Mouse (Mus musculus) gastrocnemius, adult 2 months (tissue): ENCODE results near the gene Itprid2. TPM values are rescaled to one million over a fixed set of nuclear protein-coding genes. Genes with fewer than 3 reads are reported as not detected.

Experiments
- DNase-seq: peaks from one replicate; pipeline ENCODE4 v3.0.0; 2022
- H3K27ac ChIP-seq: fragments of 200-600 bp; 2 replicates; pipeline ENCODE4 v1.8.1; 2022; ENCODE audit warnings: mild to moderate bottlenecking
- H3K4me3 ChIP-seq: fragments of 200-600 bp; 2 replicates; pipeline ENCODE4 v1.8.1; 2022; ENCODE audit warnings: mild to moderate bottlenecking, moderate library complexity
- CTCF ChIP-seq: fragments of 200-600 bp; IDR thresholded peaks from 2 replicates; pipeline ENCODE4 v1.8.1; 2022; ENCODE audit warnings: antibody characterized with exemption, mild to moderate bottlenecking, moderate library complexity
- intact Hi-C: fragments of 180-260 bp; cut with DNase I; formaldehyde crosslinking; loops from one replicate; pipeline ENCODE4 v1.15.1; 2025
- total RNA-seq, 2 experiments: library from RNA; stranded (reverse); gene quantifications; 2 replicates each; pipeline ENCODE4 v1.2.3; 2021

Gene Itprid2
- total RNA-seq, 2 experiments from 2014 or later = 14.6 to 17.5 TPM

DNA sequence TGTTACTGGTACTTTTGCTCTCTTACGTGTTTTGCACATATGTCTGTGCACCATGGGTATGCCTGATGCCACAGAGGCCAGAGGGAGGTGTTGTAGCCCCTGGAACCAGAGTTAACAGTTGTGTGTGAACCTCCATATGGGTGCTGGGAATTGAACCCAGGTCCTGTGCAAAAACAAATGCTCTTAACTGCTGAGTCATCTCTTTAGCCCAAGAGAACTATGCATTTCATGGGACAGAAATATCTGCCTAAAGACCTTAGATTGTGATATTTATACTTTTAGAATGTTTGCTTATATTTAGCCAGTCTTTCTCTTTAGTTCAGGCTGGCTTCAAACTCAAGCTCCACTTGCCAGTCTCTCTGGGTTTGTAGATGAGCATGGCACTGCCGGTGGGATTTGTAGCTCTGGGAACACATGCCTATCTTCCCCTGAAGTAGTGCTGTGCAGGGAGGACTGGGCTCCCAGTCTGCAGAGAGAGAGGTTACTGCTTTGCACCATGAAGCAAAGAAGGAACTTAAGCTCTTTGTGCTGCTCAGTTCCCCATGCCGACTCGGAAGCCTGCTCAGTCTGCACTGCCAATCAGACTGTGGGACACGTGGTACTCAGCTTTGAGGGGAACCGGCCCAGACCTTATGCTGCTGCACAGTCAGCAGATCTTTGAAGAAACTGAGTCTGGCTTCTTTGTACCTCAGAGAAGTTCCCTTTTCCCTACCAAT lies 18.1 kb downstream of the Itprid2 start:
- no peak for DNase-seq
- intact Hi-C loops = loop anchor here (5.0 kb wide), 1 partner anchor 119 kb away; no protein-coding TSS in a partner anchor
- TF ChIP-seq CTCF = no peak
- H3K27ac ChIP-seq = peak overlapping the region; percentile 24; the same call in 1 of the 2 replicates
- H3K4me3 ChIP-seq = no peak overlapping the region

DNA sequence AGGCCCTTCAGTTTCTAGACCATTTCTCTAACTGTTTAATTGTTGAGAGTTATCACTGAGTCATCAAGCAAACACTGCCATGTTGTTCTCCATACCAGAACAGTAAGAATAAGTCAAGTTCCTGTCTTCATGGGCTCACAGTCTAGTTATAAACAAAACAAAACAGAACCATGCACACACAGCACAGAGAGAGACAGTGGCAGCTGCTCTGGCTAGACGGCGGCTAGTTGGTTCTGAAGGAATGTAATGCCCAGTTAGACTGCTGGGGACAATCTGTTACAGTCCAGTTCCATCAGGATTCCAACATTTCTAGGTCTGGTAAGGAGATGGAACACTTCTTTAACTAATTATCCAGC lies 18.6 kb downstream of the Itprid2 start:
- intact Hi-C loops = loop anchor here (5.0 kb wide), 1 partner anchor 119 kb away; no protein-coding TSS in a partner anchor
- TF ChIP-seq CTCF = no peak
- H3K27ac ChIP-seq = peak overlapping the region; percentile 24; the same call in 1 of the 2 replicates
- DNase-seq = no peak
- H3K4me3 ChIP-seq = no peak overlapping the region

- Histone ChIP-seq H3K27ac (no peak overlapping the region), H3K4me3 (no peak overlapping the region)
- DNase-seq = no peak
- intact Hi-C loops = no loop called here
- no peak for TF ChIP-seq CTCF
These were observed 21.9 kb downstream of the Itprid2 start for GRCm38 (mm10) chr2:79657062-79657461.

GRCm38 (mm10) chr2:79660417-79661185 lies 25.4 kb downstream of the Itprid2 start:
- intact Hi-C loops = no loop called here
- no peak for DNase-seq
- no peak for TF ChIP-seq CTCF
- Histone ChIP-seq H3K4me3 (no peak overlapping the region), H3K27ac (no peak overlapping the region)

- Histone ChIP-seq H3K4me3 (no peak overlapping the region), H3K27ac (no peak overlapping the region)
- intact Hi-C loops = no loop called here
- no peak for DNase-seq
- no peak for TF ChIP-seq CTCF
These were observed 26.4 kb downstream of the Itprid2 start for GRCm38 (mm10) chr2:79661486-79662104.

- DNase-seq = no peak
- TF ChIP-seq CTCF = no peak
- intact Hi-C loops = no loop called here
- 0 out of 2 replicates have a peak overlapping the region, but pooled peaks have one; percentile 24 for H3K27ac ChIP-seq
- H3K4me3 ChIP-seq = no peak overlapping the region
These were observed 29.6 kb downstream of the Itprid2 start for GRCm38 (mm10) chr2:79664532-79665286.

- intact Hi-C loops = no loop called here
- DNase-seq = no peak
- Histone ChIP-seq H3K4me3 (no peak overlapping the region), H3K27ac (no peak overlapping the region)
- no peak for TF ChIP-seq CTCF
These were observed 30.3 kb downstream of the Itprid2 start for GRCm38 (mm10) chr2:79665492-79665891.

GRCm38 (mm10) chr2:79675266-79675665 lies 40.1 kb downstream of the Itprid2 start:
- DNase-seq = no peak
- no peak for TF ChIP-seq CTCF
- intact Hi-C loops = no loop called here
- H3K4me3 ChIP-seq = no peak overlapping the region
- no peak overlapping the region for H3K27ac ChIP-seq

DNA sequence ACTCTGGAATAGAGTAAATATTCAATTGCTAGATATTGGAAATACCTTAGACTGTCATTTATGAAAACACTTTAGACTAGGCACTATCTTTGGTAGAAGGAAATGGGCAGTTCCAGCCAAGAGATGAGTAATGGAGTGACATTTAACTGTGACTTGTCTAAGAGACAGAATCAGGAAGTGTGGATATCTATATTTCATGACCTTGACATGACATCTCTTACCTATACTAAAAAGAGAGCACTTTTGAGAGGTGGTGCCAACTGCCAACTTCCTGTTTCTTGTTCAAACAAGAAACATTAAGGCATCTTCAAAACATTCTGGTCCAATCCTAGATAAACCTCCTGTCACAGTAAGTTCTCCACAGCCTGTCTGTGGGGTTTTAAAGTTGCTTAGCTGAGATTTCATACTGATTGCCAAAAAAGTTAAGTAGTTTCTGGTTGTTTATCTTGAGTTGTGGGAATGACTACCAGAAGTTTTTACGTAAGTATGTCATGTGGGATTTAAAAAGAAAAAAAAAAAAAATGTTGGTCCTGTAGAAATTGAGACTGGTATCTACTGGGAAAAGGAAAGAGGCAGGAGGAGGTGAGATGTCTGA lies 42.6 kb downstream of the Itprid2 start:
- no peak for TF ChIP-seq CTCF
- DNase-seq = no peak
- intact Hi-C loops = no loop called here
- H3K4me3 ChIP-seq = no peak overlapping the region
- no peak overlapping the region for H3K27ac ChIP-seq

- Histone ChIP-seq H3K4me3 (no peak overlapping the region), H3K27ac (no peak overlapping the region)
- intact Hi-C loops = no loop called here
- DNase-seq = no peak
- no peak for TF ChIP-seq CTCF
These were observed 46.5 kb downstream of the Itprid2 start for GRCm38 (mm10) chr2:79681672-79682071.

- DNase-seq = no peak
- TF ChIP-seq CTCF = no peak
- Histone ChIP-seq H3K27ac (no peak overlapping the region), H3K4me3 (no peak overlapping the region)
- intact Hi-C loops = no loop called here
These were observed 48.1 kb downstream of the Itprid2 start for GRCm38 (mm10) chr2:79683258-79683657.

- H3K27ac ChIP-seq = no peak overlapping the region
- no peak for TF ChIP-seq CTCF
- no peak for DNase-seq
- intact Hi-C loops = no loop called here
- no peak overlapping the region for H3K4me3 ChIP-seq
These were observed 55.7 kb downstream of the Itprid2 start for GRCm38 (mm10) chr2:79690838-79691237.
